Mouse (Mus musculus): ENCODE results near the gene Pkp2. TPM values are rescaled to one million over a fixed set of nuclear protein-coding genes. Genes with fewer than 3 reads are reported as not detected.
A peak's percentile ranks its signal among the peaks of the same experiment; 100 is the strongest.

Gene Pkp2
- total and polyA plus RNA-seq, 2 experiments from 2014 or later, result 107 to 172 TPM

DNA sequence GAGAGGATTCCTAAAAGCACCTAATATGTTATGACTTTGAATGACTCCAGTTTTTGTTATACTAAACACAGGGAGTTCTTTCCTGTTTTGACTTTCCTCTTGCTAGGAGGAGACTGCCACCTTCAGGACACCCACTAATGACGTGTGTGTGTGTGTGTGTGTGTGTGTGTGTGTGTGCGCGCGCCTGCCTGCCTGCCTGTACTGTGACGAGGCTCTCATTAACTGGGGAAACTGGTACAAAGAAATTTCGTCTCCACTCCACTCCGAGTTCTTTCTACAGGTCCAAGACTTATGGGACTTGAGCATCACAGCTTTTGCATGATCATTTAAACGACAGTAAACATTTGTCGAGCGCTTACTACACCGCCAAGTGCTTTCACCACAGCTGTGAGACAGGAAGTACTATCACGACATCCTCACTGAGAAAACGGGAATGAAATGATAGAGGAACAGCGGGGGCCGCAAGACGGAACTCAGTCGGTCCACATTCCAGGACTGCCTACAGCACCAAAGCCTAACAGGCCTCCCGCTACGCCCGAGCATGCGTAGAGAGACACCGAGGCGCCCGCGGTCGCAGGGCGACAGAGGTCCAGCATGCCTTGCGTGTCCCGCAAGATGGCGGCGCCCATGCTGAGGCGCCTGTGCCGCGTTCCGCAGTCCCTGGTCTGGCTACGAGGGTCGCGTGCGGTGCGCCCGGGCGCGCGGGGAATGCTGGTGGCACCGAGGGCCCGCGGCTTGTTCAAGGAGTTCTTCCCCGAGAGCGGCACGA is 89.4 kb downstream of the Pkp2 start, which contains the start of gene Yars2:
Gene Yars2, plus strand, starts transcription at position 597 of the 769 bp plus-strand sequence.
- ATAC-seq (ENCODE audit: insufficient read depth, low read depth) (peak; percentile 98), DNase-seq (ENCODE audit: low spot score) (peak; percentile 91)
- Histone ChIP-seq H3K36me3 (replicated peaks; ENCODE audit: control insufficient read depth, insufficient read depth, low read length) (peaks cover 13% of the 10 kb centered on the region), H3K9ac (replicated peaks; ENCODE audit: low read depth, low read length) (peak within 1 kb of the TSS; percentile 69), H3K4me1 (ENCODE audit: control insufficient read depth, insufficient read depth) (peaks cover 12% of the 10 kb centered on the region), H3K4me3 (ENCODE audit: low read depth, low read length) (peak within 1 kb of the TSS; percentile 78), H3K27ac (ENCODE audit: low read depth) (peak within 1 kb of the TSS; percentile 94), H3K27me3 (ENCODE audit: control insufficient read depth, insufficient read depth, low read length) (no peaks in the 10 kb centered on the region), H3K9me3 (replicated peaks; ENCODE audit: control insufficient read depth, low read length) (no peaks in the 10 kb centered on the region), H3K4me2 (ENCODE audit: low read depth, low read length) (peak within 1 kb of the TSS; percentile 94)
- TF ChIP-seq EP300 (IDR thresholded peaks at IDR 0.05; ENCODE audit: low read depth), result no peak
- peak; percentile 90 for TF ChIP-seq CTCF (IDR thresholded peaks at IDR 0.05; ENCODE audit: low read depth)
- under 1% methylated on average over 50 of the region's 50 CpGs for WGBS

DNA sequence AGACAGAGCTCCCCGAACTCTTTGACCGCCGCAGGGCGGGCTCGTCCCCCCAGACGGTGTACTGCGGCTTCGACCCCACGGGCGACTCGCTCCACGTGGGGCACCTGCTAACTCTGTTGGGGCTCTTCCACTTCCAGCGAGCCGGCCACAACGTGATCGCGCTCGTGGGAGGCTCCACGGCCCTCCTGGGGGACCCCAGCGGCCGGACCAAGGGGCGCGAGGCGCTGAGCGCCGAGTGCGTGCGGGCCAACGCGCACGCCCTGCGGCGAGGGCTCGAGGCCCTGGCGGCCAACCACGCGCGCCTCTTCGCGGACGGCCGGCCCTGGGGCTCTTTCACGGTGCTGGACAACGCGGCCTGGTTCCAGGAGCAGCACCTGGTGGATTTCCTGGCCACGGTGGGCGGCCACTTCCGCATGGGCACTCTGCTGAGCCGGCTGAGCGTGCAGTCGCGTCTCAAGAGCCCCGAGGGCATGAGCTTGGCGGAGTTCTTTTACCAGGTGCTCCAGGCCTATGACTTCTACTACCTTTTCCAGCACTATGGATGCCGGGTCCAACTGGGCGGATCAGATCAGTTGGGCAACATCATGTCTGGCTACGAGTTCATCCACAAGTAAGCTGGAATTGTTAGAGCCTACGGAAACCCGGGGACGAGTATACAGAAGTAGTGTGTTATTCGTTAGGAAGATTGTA is 90.2 kb downstream of the Pkp2 start:
- H3K4me3 ChIP-seq (ENCODE audit: low read depth, low read length), result peak overlapping the region; percentile 78
- TF ChIP-seq CTCF (IDR thresholded peaks at IDR 0.05; ENCODE audit: low read depth) (no peak), EP300 (IDR thresholded peaks at IDR 0.05; ENCODE audit: low read depth) (no peak)
- H3K4me2 ChIP-seq (ENCODE audit: low read depth, low read length), result peak overlapping the region; percentile 94
- H3K36me3 ChIP-seq (replicated peaks; ENCODE audit: control insufficient read depth, insufficient read depth, low read length), result peaks cover 18% of the 10 kb centered on the region
- peak overlapping the region; percentile 69 for H3K9ac ChIP-seq (replicated peaks; ENCODE audit: low read depth, low read length)
- peak overlapping the region; percentile 94 for H3K27ac ChIP-seq (ENCODE audit: low read depth)
- no peaks in the 10 kb centered on the region for H3K9me3 ChIP-seq (replicated peaks; ENCODE audit: control insufficient read depth, low read length)
- peaks cover 12% of the 10 kb centered on the region for H3K4me1 ChIP-seq (ENCODE audit: control insufficient read depth, insufficient read depth)
- ATAC-seq (ENCODE audit: insufficient read depth, low read depth) (peak; percentile 43), DNase-seq (ENCODE audit: low spot score) (peak; percentile 27)
- under 1% methylated on average over 61 of the region's 61 CpGs for WGBS
- no peaks in the 10 kb centered on the region for H3K27me3 ChIP-seq (ENCODE audit: control insufficient read depth, insufficient read depth, low read length)

DNA sequence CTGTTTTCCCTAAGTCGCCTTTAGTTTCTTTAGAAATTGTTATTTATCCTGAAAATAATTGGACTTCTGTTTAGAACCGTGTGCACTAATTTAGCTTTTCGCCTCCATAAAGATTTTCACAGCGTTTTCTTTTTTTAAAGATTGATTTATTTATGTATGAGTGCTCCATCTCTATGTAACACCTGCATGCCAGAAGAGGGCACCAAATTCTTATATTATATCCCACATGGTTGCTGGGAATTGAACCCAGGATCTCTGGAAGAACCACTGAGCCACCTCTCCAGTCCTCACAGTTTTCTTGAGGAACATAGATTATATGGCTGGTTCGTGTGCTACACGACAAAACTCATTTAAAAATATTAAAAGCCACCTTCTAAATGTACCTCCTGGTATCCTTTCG is 90.8 kb downstream of the Pkp2 start:
- no peaks in the 10 kb centered on the region for H3K27me3 ChIP-seq (ENCODE audit: control insufficient read depth, insufficient read depth, low read length)
- H3K36me3 ChIP-seq (replicated peaks; ENCODE audit: control insufficient read depth, insufficient read depth, low read length), result peaks cover 21% of the 10 kb centered on the region
- H3K4me2 ChIP-seq (ENCODE audit: low read depth, low read length), result peak overlapping the region; percentile 94
- H3K9ac ChIP-seq (replicated peaks; ENCODE audit: low read depth, low read length), result 0 out of 2 replicates have a peak overlapping the region, but pooled peaks have one; percentile 69
- WGBS, result 15% methylated on average over 7 of the region's 7 CpGs
- TF ChIP-seq EP300 (IDR thresholded peaks at IDR 0.05; ENCODE audit: low read depth) (no peak), CTCF (IDR thresholded peaks at IDR 0.05; ENCODE audit: low read depth) (peak; percentile 27; the same call in 1 of the 2 replicates)
- peaks cover 12% of the 10 kb centered on the region for H3K4me1 ChIP-seq (ENCODE audit: control insufficient read depth, insufficient read depth)
- H3K4me3 ChIP-seq (ENCODE audit: low read depth, low read length), result peak overlapping the region; percentile 78
- no peaks in the 10 kb centered on the region for H3K9me3 ChIP-seq (replicated peaks; ENCODE audit: control insufficient read depth, low read length)
- peak overlapping the region; percentile 94; the same call in 1 of the 2 replicates for H3K27ac ChIP-seq (ENCODE audit: low read depth)
- DNase-seq (ENCODE audit: low spot score) (no peak), ATAC-seq (ENCODE audit: insufficient read depth, low read depth) (no peak)

DNA sequence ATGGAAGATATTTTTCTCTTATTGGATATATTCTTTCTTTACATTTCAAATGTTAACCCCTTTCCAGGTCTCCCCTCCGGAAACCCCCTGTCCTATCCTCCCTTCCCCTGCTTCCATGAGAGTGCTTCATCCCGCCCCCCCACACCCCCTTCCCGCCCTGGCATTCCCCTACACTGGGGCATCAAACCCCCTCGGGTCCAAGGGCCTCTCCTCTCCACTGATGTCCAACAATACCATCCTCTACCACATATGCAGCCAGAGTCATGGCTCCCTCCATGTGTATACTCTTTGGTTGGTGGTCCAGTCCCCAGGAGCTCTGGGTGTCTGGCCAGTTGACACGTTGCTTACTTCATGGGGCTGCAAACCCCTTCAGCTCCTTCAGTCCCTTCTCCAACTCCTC is 98.2 kb downstream of the Pkp2 start:
- Histone ChIP-seq H3K27me3 (ENCODE audit: control insufficient read depth, insufficient read depth, low read length) (no peaks in the 10 kb centered on the region), H3K27ac (ENCODE audit: low read depth) (no peak overlapping the region), H3K4me1 (ENCODE audit: control insufficient read depth, insufficient read depth) (no peaks in the 10 kb centered on the region), H3K4me2 (ENCODE audit: low read depth, low read length) (no peak overlapping the region), H3K9me3 (replicated peaks; ENCODE audit: control insufficient read depth, low read length) (no peaks in the 10 kb centered on the region), H3K36me3 (replicated peaks; ENCODE audit: control insufficient read depth, insufficient read depth, low read length) (peaks cover 61% of the 10 kb centered on the region), H3K9ac (replicated peaks; ENCODE audit: low read depth, low read length) (no peak overlapping the region), H3K4me3 (ENCODE audit: low read depth, low read length) (no peak overlapping the region)
- 81% methylated on average over 5 of the region's 5 CpGs for WGBS
- no peak for ATAC-seq (ENCODE audit: insufficient read depth, low read depth)
- no peak for DNase-seq (ENCODE audit: low spot score)
- TF ChIP-seq EP300 (IDR thresholded peaks at IDR 0.05; ENCODE audit: low read depth) (no peak), CTCF (IDR thresholded peaks at IDR 0.05; ENCODE audit: low read depth) (no peak)

Other genes with a start within 250 kb of the Pkp2 start
- gene Yars2, start 89.6 kb downstream of the Pkp2 start, total RNA-seq (2014; rRNA removed; ENCODE audit: low replicate concordance), result 73.4 and 75.8 TPM in 2 replicates
- gene Yars2, start 89.6 kb downstream of the Pkp2 start, polyA plus RNA-seq (2015; fragmentation: Nextera tagmentation; extraction: Ambion mirVana), result 30.7 and 31.3 TPM in 2 replicates
- gene Dnm1l, start 145.6 kb downstream of the Pkp2 start, total RNA-seq (2014; rRNA removed; ENCODE audit: low replicate concordance), result 49.6 and 55.3 TPM in 2 replicates
- 64.6 and 66.1 TPM in 2 replicates for gene Dnm1l, start 145.6 kb downstream of the Pkp2 start, polyA plus RNA-seq (2015; fragmentation: Nextera tagmentation; extraction: Ambion mirVana)